ENCODE assay signal across 14 mouse cellular contexts in the genomic region with DNA sequence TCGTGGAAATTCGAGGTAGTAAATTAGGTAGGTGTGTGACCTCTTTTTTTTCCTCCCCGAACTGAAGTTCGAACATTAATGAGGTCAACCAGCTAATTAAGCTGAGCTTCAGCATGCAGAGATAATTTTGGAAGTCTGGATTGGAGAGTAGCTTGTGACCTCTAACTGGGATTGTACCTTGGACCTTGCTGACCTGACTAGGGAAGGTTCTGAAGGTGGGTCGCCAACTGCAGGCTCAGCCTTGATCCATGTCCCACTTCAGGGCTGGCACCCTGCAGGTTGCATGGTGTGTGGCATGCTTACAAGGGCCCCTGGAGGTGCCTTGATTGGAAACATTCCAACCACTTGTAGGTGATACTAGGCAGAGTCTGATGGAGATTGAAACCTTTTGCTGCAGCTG. TPM values are rescaled to one million over a fixed set of nuclear protein-coding genes. Genes with fewer than 3 reads are reported as not detected.
A peak's percentile ranks its signal among the peaks of the same experiment; 100 is the strongest.
DNase-seq lines count a peak whose midpoint lies in the region; ATAC-seq and TF ChIP-seq lines count a peak whose summit lies in the region.
"Had no signal": no experiment of that assay in that cellular context is flagged by ENCODE, and none has a peak within 500 bp of the region (broad histone marks: within the 10 kb centered on the region; RNA-seq: fewer than 3 reads in every experiment).

No protein-coding gene starts in this region.

- H3K4me2 ChIP-seq in kidney, embryonic 15.5 days = peak overlapping the region; percentile 93
- peak overlapping the region; percentile 48 for H3K4me2 ChIP-seq in liver, embryonic 14.5 days (ENCODE audit: low read depth)

- H3K9me3 ChIP-seq in kidney, embryonic 15.5 days (replicated peaks) = no peaks in the 10 kb centered on the region
- H3K9me3 ChIP-seq in liver, embryonic 14.5 days (ENCODE audit: control insufficient read depth, low read length) = no peaks in the 10 kb centered on the region
- H3K9me3 ChIP-seq: heart, embryonic 10.5 days; limb, embryonic 15.5 days; megakaryocyte, embryonic 14.5 days had no signal

- TF ChIP-seq CTCF in liver, embryonic 14.5 days (IDR thresholded peaks at IDR 0.05; ENCODE audit: low read depth) = no peak

- ATAC-seq in kidney, embryonic 15.5 days (replicated peaks; ENCODE audit: low FRiP score) = no peak
- no peak for ATAC-seq in liver, embryonic 14.5 days (ENCODE audit: insufficient read depth)
- no peak for ATAC-seq in erythroid progenitor cell, adult 5-6 weeks (replicated peaks; ENCODE audit: low FRiP score, poor library complexity, severe bottlenecking)
- ATAC-seq: activated CD4-positive, CD25-positive, alpha-beta regulatory T cell, adult 4 months had no signal

- H3K9ac ChIP-seq in kidney, embryonic 15.5 days = no peak overlapping the region
- no peak overlapping the region for H3K9ac ChIP-seq in liver, embryonic 14.5 days (replicated peaks)
- H3K9ac ChIP-seq: limb, embryonic 15.5 days had no signal

- peaks cover 42% of the 10 kb centered on the region for H3K4me1 ChIP-seq in kidney, embryonic 15.5 days
- no peaks in the 10 kb centered on the region for H3K4me1 ChIP-seq in liver, embryonic 14.5 days (replicated peaks; ENCODE audit: control insufficient read depth in 2 of 2, insufficient read depth in 2 of 2, low read length in 1 of 2)
- H3K4me1 ChIP-seq: megakaryocyte, embryonic 14.5 days had no signal

- H3K4me3 ChIP-seq in kidney, embryonic 15.5 days (replicated peaks) = peak overlapping the region; percentile 56
- H3K4me3 ChIP-seq in liver, embryonic 14.5 days (ENCODE audit: insufficient read depth in 1 of 2, low read depth in 2 of 2, low read length in 2 of 2) = no peak overlapping the region
- H3K4me3 ChIP-seq: megakaryocyte, embryonic 14.5 days had no signal

- H3K36me3 ChIP-seq in kidney, embryonic 15.5 days = no peaks in the 10 kb centered on the region
- no peaks in the 10 kb centered on the region for H3K36me3 ChIP-seq in liver, embryonic 14.5 days (replicated peaks; ENCODE audit: control insufficient read depth, insufficient read depth, low read depth)
- H3K36me3 ChIP-seq: heart, embryonic 10.5 days; limb, embryonic 15.5 days had no signal

- H3K27ac ChIP-seq in kidney, embryonic 15.5 days = no peak overlapping the region
- no peak overlapping the region for H3K27ac ChIP-seq in liver, embryonic 14.5 days
- H3K27ac ChIP-seq: heart, embryonic 10.5 days; limb, embryonic 15.5 days had no signal

- no peak for TF ChIP-seq EP300 in liver, embryonic 14.5 days (IDR thresholded peaks at IDR 0.05; ENCODE audit: low read depth)

- peaks cover 70% of the 10 kb centered on the region for H3K27me3 ChIP-seq in kidney, embryonic 15.5 days
- peaks cover 21% of the 10 kb centered on the region for H3K27me3 ChIP-seq in liver, embryonic 14.5 days (ENCODE audit: control insufficient read depth, insufficient read depth, low read length)

- WGBS in kidney, embryonic 15.5 days = 58% methylated on average over 5 of the region's 5 CpGs
- 39% methylated on average over 5 of the region's 5 CpGs for WGBS in liver, embryonic 14.5 days (ENCODE audit: insufficient replicate concordance)

- peak; percentile 67 for DNase-seq in kidney, adult 11 months
- DNase-seq in kidney, postnatal 4 days = no peak
- peak; percentile 59 to 73 for DNase-seq in kidney, adult 8-10 months
- no peak for DNase-seq in liver, embryonic 14.5 days (ENCODE audit: low read depth in 3 of 3, low spot score in 3 of 3)
- DNase-seq in embryo, embryonic 9.5 days (ENCODE audit: extremely low spot score) = no peak
- DNase-seq: adrenal gland, postnatal 36 days; gastrocnemius, postnatal 14 days had no signal

RNA-seq across cellular contexts. Expression of a gene that starts 21.7 kb away (rescaled TPM):
- polyA plus RNA-seq in kidney, embryonic 15.5 days (2015; fragmentation: Nextera tagmentation; extraction: Ambion mirVana) = 2.6 and 2.7 TPM in 2 replicates
- polyA plus RNA-seq in liver, embryonic 14.5 days (2012; rRNA removed) = 0.35 and 0.47 TPM in 2 replicates
- 0.17 and 0.27 TPM in 2 replicates for polyA plus RNA-seq in liver, embryonic 14.5 days (2014; fragmentation: Nextera tagmentation; extraction: Ambion mirVana)
- 1.3 TPM in 1 of 2 replicates, not detected in the other for total RNA-seq in erythroid progenitor cell, adult 5-6 weeks (2015; ENCODE audit: low replicate concordance)
- 0.26 TPM in 1 of 2 replicates, not detected in the other for total RNA-seq in erythroid progenitor cell, adult 5-6 weeks (2017; ENCODE audit: low replicate concordance)
- total RNA-seq: monocyte, adult 5-6 weeks had no signal

Comparison
In these comparisons a context has a peak if more than half of its experiments do, and no peak if none do; other contexts are left out.
1. DNase-seq: peak in kidney, adult 11 months (single experiment) and kidney, adult 8-10 months (2 of 2); none in kidney, postnatal 4 days (0 of 2), liver, embryonic 14.5 days (0 of 3) and embryo, embryonic 9.5 days (single experiment).